Comparison of ENCODE assay signal across 9 mouse cellular contexts in genomic region chr7:17007300-17007699, GRCm38 (mm10). TPM values are rescaled to one million over a fixed set of nuclear protein-coding genes. Genes with fewer than 3 reads are reported as not detected.
A peak's percentile ranks its signal among the peaks of the same experiment; 100 is the strongest.
DNase-seq lines count a peak whose midpoint lies in the region; ATAC-seq and TF ChIP-seq lines count a peak whose summit lies in the region.
"Had no signal": no experiment of that assay in that cellular context is flagged by ENCODE, and none has a peak within 500 bp of the region (broad histone marks: within the 10 kb centered on the region; RNA-seq: fewer than 3 reads in every experiment).

No protein-coding gene starts in this region.

- ATAC-seq in liver, postnatal 0 days, result peak; percentile 33

- no peak for TF ChIP-seq EP300 in liver, postnatal 0 days (IDR thresholded peaks at IDR 0.05; ENCODE audit: low read depth)

- TF ChIP-seq CTCF in cerebellum, adult 2 months (IDR thresholded peaks at IDR 0.05; ENCODE audit: borderline replicate concordance, insufficient read depth, low read depth, low read length), result peak; percentile 92
- peak; percentile 55; the same call in 1 of the 2 replicates for TF ChIP-seq CTCF in testis, adult 2 months (IDR thresholded peaks at IDR 0.05; ENCODE audit: control insufficient read depth, insufficient read depth, insufficient replicate concordance, low read depth, low read length)
- peak; percentile 88 for TF ChIP-seq CTCF in liver, postnatal 0 days (IDR thresholded peaks at IDR 0.05; ENCODE audit: low read depth)

- no peak overlapping the region for H3K4me2 ChIP-seq in liver, postnatal 0 days (ENCODE audit: low read depth, low read length)

- H3K27me3 ChIP-seq in cerebellum, adult 2 months (ENCODE audit: control insufficient read depth, insufficient read depth, low read length), result no peaks in the 10 kb centered on the region
- no peaks in the 10 kb centered on the region for H3K27me3 ChIP-seq in testis, adult 2 months (ENCODE audit: control insufficient read depth, insufficient read depth, low read length)
- H3K27me3 ChIP-seq in liver, postnatal 0 days (ENCODE audit: insufficient read depth, low read length), result no peaks in the 10 kb centered on the region

- no peak overlapping the region for H3K4me3 ChIP-seq in cerebellum, adult 2 months (replicated peaks; ENCODE audit: insufficient read depth, low read depth, low read length)
- no peak overlapping the region for H3K4me3 ChIP-seq in testis, adult 2 months (ENCODE audit: control insufficient read depth, low read depth, low read length)
- H3K4me3 ChIP-seq in liver, postnatal 0 days (ENCODE audit: low read depth, low read length), result no peak overlapping the region

- no peak for TF ChIP-seq POLR2A in cerebellum, adult 2 months (IDR thresholded peaks at IDR 0.05; ENCODE audit: borderline replicate concordance, insufficient read depth, low read length)
- TF ChIP-seq POLR2A in testis, adult 2 months (IDR thresholded peaks at IDR 0.05; ENCODE audit: control insufficient read depth, low read depth, low read length), result no peak

- 9% methylated on average over 4 of the region's 4 CpGs for WGBS in cerebellum, adult 2 months
- 56% methylated on average over 4 of the region's 4 CpGs for WGBS in liver, postnatal 0 days (ENCODE audit: insufficient replicate concordance)

- peak overlapping the region; percentile 42 for H3K27ac ChIP-seq in cerebellum, adult 2 months (ENCODE audit: insufficient read depth, low read length)
- H3K27ac ChIP-seq in testis, adult 2 months (ENCODE audit: control insufficient read depth, insufficient read depth, low read depth, low read length), result no peak overlapping the region
- H3K27ac ChIP-seq in liver, postnatal 0 days (ENCODE audit: low read depth), result no peak overlapping the region

- peaks cover 5% of the 10 kb centered on the region for H3K36me3 ChIP-seq in testis, adult 2 months (ENCODE audit: control insufficient read depth, insufficient read depth, low read length)
- peaks cover 65% of the 10 kb centered on the region for H3K36me3 ChIP-seq in liver, postnatal 0 days (replicated peaks; ENCODE audit: insufficient read depth, low read length)

- no peaks in the 10 kb centered on the region for H3K9me3 ChIP-seq in liver, postnatal 0 days (ENCODE audit: low read length)

- DNase-seq in cerebellum, adult 2 months, result peak; percentile 58 to 63
- DNase-seq in cerebellum, adult 8-10 months, result no peak
- DNase-seq in testis, postnatal 14 days (ENCODE audit: low spot score), result no peak
- DNase-seq in liver, postnatal 0 days, result no peak
- DNase-seq in ovary, postnatal 36 days (ENCODE audit: low spot score), result no peak
- DNase-seq in left cerebral cortex, adult 9 months (ENCODE audit: low spot score in 2 of 2), result no peak
- no peak for DNase-seq in left cerebral cortex, postnatal 36 days (ENCODE audit: low spot score in 2 of 2)

- intact Hi-C loops in left cerebral cortex, postnatal 36 days (cut with DNase I), result no loop called here

- no peak overlapping the region for H3K9ac ChIP-seq in liver, postnatal 0 days (replicated peaks)

- H3K4me1 ChIP-seq in cerebellum, adult 2 months (ENCODE audit: control insufficient read depth, insufficient read depth, low read length), result peaks cover 67% of the 10 kb centered on the region
- no peaks in the 10 kb centered on the region for H3K4me1 ChIP-seq in testis, adult 2 months (ENCODE audit: control insufficient read depth, insufficient read depth, low read length)
- H3K4me1 ChIP-seq in liver, postnatal 0 days (ENCODE audit: insufficient read depth), result peaks cover 12% of the 10 kb centered on the region

RNA-seq across cellular contexts. Expression of gene Ccdc8, which starts 14.8 kb away (rescaled TPM):
- polyA plus RNA-seq in cerebellum, adult 2 months (2012; rRNA removed), result 0.87 and 1.2 TPM in 2 replicates
- 1.6 TPM in 2 replicates for polyA plus RNA-seq in testis, adult 2 months (2012; rRNA removed)
- polyA plus RNA-seq in liver, postnatal 0 days (2015; fragmentation: Nextera tagmentation; extraction: Ambion mirVana), result 1.1 and 1.3 TPM in 2 replicates
- total RNA-seq in left cerebral cortex, postnatal 36 days (2021), result 1 to 10 TPM; 2.1 to 2.3 TPM

RNA-seq across cellular contexts. Expression of gene Ppp5c, which starts 20.4 kb away (rescaled TPM):
- 306 and 336 TPM in 2 replicates for polyA plus RNA-seq in cerebellum, adult 2 months (2012; rRNA removed)
- 80.7 and 84.7 TPM in 2 replicates for polyA plus RNA-seq in testis, adult 2 months (2012; rRNA removed)
- 26.9 and 32.1 TPM in 2 replicates for polyA plus RNA-seq in liver, postnatal 0 days (2015; fragmentation: Nextera tagmentation; extraction: Ambion mirVana)
- total RNA-seq in left cerebral cortex, postnatal 36 days (2021), result 100 to 1,000 TPM; 159 to 168 TPM

RNA-seq across cellular contexts. Expression of gene Gm42372, which starts 24.4 kb away (rescaled TPM):
- 33.2 and 34.4 TPM in 2 replicates for polyA plus RNA-seq in cerebellum, adult 2 months (2012; rRNA removed)
- 1.8 and 2.4 TPM in 2 replicates for polyA plus RNA-seq in testis, adult 2 months (2012; rRNA removed)
- not detected in 2 replicates for polyA plus RNA-seq in liver, postnatal 0 days (2015; fragmentation: Nextera tagmentation; extraction: Ambion mirVana)
- total RNA-seq in left cerebral cortex, postnatal 36 days (2021), result 10 to 100 TPM; 59.7 to 61.7 TPM

RNA-seq across cellular contexts. Expression of gene Pnmal1, which starts 47.8 kb away (rescaled TPM):
- polyA plus RNA-seq in cerebellum, adult 2 months (2012; rRNA removed), result 27.4 and 29.9 TPM in 2 replicates
- polyA plus RNA-seq in testis, adult 2 months (2012; rRNA removed), result 7.6 and 7.8 TPM in 2 replicates
- 0.02 and 0.04 TPM in 2 replicates for polyA plus RNA-seq in liver, postnatal 0 days (2015; fragmentation: Nextera tagmentation; extraction: Ambion mirVana)
- 100 to 1,000 TPM; 109 to 111 TPM for total RNA-seq in left cerebral cortex, postnatal 36 days (2021)
- total RNA-seq: heart, postnatal 14 days had no signal

RNA-seq across cellular contexts. Expression of gene Hif3a, which starts 54.9 kb away (rescaled TPM):
- 2.1 and 4.2 TPM in 2 replicates for polyA plus RNA-seq in cerebellum, adult 2 months (2012; rRNA removed)
- 4.4 and 6.9 TPM in 2 replicates for polyA plus RNA-seq in testis, adult 2 months (2012; rRNA removed)
- 2.6 and 3.9 TPM in 2 replicates for polyA plus RNA-seq in liver, postnatal 0 days (2015; fragmentation: Nextera tagmentation; extraction: Ambion mirVana)
- 10 to 100 TPM in 1 of 2 experiments, 1 to 10 TPM in 1; 6.8 to 16.0 TPM for total RNA-seq in left cerebral cortex, postnatal 36 days (2021)

Comparison
In these comparisons a context has a peak if more than half of its experiments do, and no peak if none do; other contexts are left out.
1. DNase-seq: peak in cerebellum, adult 2 months (2 of 2); none in cerebellum, adult 8-10 months (single experiment), testis, postnatal 14 days (single experiment), liver, postnatal 0 days (single experiment), ovary, postnatal 36 days (single experiment), left cerebral cortex, adult 9 months (0 of 2) and left cerebral cortex, postnatal 36 days (0 of 2).
2. RNA of gene Gm42372, which starts 24.4 kb away (polyA plus RNA-seq): 33.2 to 34.4 TPM in cerebellum, adult 2 months; 1.8 to 2.4 TPM in testis, adult 2 months and not detected in liver, postnatal 0 days; every median in the first group is over 10 times any median in the second.
3. Peak in every context shown above with its lines, with median percentiles within 50 percentile points of each other: CTCF ChIP-seq.